Mouse (Mus musculus) forebrain, embryonic 13.5 days (tissue): Measurements from ENCODE around the gene Krtap4-16. TPM values are rescaled to one million over a fixed set of nuclear protein-coding genes. Genes with fewer than 3 reads are reported as not detected.
"Not testable (repeated sequence)": the region's sequence is repeated elsewhere in the genome, so short reads cannot be mapped to it uniquely, and the experiment has no call there.

Experiments used
- ATAC-seq: fragments of 200-750 bp; cut with Nextera tagmentation; 2 replicates; pipeline ENCODE4 v1.8.0; 2017
- H3K27ac ChIP-seq: fragments of 300-500 bp; sonication (generic); 2 replicates; pipeline ENCODE4 v1.5.1; 2015; ENCODE audit warnings: inconsistent platforms, mild to moderate bottlenecking, moderate library complexity
- H3K27me3 ChIP-seq: fragments of 300-500 bp; sonication (generic); 2 replicates; pipeline ENCODE4 v1.6.1; 2015; ENCODE audit warnings: mild to moderate bottlenecking, inconsistent platforms
- H3K36me3 ChIP-seq: fragments of 300-500 bp; sonication (generic); 2 replicates; pipeline ENCODE4 v1.6.1; 2015; ENCODE audit warnings: mild to moderate bottlenecking, inconsistent platforms; ENCODE audit not compliant: poor library complexity, severe bottlenecking
- H3K4me1 ChIP-seq: fragments of 300-500 bp; sonication (generic); 2 replicates; pipeline ENCODE4 v1.6.1; 2015; ENCODE audit warnings: inconsistent platforms
- H3K4me2 ChIP-seq: fragments of 300-500 bp; sonication (generic); 2 replicates; pipeline ENCODE4 v1.6.1; 2015; ENCODE audit warnings: inconsistent platforms, mild to moderate bottlenecking, moderate library complexity
- H3K4me3 ChIP-seq: fragments of 300-500 bp; sonication (generic); 2 replicates; pipeline ENCODE4 v1.5.1; 2015; ENCODE audit warnings: mild to moderate bottlenecking, inconsistent platforms
- H3K9ac ChIP-seq: fragments of 300-500 bp; sonication (generic); 2 replicates; pipeline ENCODE4 v1.6.1; 2015; ENCODE audit warnings: mild to moderate bottlenecking, inconsistent platforms
- H3K9me3 ChIP-seq: fragments of 300-500 bp; sonication (generic); replicated peaks from 2 replicates; pipeline ENCODE4 v1.6.1; 2016; ENCODE audit warnings: inconsistent platforms
- WGBS: fragments of 180-500 bp; shearing (Covaris S2); methylation state at CpG from one replicate; pipeline ENCODE4 v1.1.7; 2015; 5-methylcytosine and 5-hydroxymethylcytosine counted together
- polyA plus RNA-seq: library from polyadenylated mRNA; unstranded; fragments of >200 nt; fragmentation: Nextera tagmentation; extraction: Ambion mirVana; gene quantifications from 2 replicates; pipeline ENCODE4 v1.2.1, GENCODE M21; 2015

The Krtap4-16 gene
- not detected in 2 replicates for polyA plus RNA-seq

DNA sequence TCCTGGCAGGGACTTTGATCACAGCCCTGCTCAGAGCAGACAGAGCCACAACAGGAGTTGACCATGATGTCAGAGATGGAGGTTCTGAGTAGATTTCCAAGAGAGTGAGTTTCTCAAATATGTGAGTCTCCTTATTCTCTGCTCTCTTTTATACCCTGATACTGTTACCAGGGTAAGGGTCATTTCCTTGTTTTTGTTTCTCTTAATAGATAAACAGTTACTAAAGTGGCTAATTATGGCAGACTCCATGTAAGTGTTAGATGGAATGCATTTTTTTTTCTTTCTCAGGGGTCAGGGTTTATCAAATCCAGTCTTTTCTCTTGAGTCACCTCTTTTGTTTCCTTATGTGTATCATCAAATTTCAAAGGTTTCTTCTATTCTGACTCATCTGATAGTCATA, at the start of gene Krtap4-16:
Gene Krtap4-16, minus strand, starts transcription at position 101 of the 400 bp plus-strand sequence.
- no peak within 1 kb of the TSS for H3K9ac ChIP-seq
- no peak within 1 kb of the TSS for H3K4me2 ChIP-seq
- no peaks in the 10 kb centered on the region for H3K36me3 ChIP-seq
- H3K4me1 ChIP-seq = 0 out of 2 replicates have a peak, but pooled peaks cover 4% of the 10 kb centered on the region
- no peak within 1 kb of the TSS for H3K4me3 ChIP-seq
- ATAC-seq = no peak
- no peaks in the 10 kb centered on the region; the same call in 1 of the 2 replicates for H3K9me3 ChIP-seq
- no peaks in the 10 kb centered on the region for H3K27me3 ChIP-seq
- H3K27ac ChIP-seq = no peak within 1 kb of the TSS

- H3K27ac ChIP-seq, H3K4me2 ChIP-seq, H3K36me3 ChIP-seq, H3K27me3 ChIP-seq, H3K4me1 ChIP-seq, H3K9me3 ChIP-seq, ATAC-seq, H3K9ac ChIP-seq, H3K4me3 ChIP-seq: not testable (repeated sequence)
- WGBS = 57% methylated on average over 1 of the region's 1 CpGs
Observed at GRCm38 (mm10) chr11:99878887-99879286, 27.5 kb upstream of the Krtap4-16 start, which contains the start of gene Gm11567. Gm11567 (plus strand) TSS chr11:99879187.

DNA sequence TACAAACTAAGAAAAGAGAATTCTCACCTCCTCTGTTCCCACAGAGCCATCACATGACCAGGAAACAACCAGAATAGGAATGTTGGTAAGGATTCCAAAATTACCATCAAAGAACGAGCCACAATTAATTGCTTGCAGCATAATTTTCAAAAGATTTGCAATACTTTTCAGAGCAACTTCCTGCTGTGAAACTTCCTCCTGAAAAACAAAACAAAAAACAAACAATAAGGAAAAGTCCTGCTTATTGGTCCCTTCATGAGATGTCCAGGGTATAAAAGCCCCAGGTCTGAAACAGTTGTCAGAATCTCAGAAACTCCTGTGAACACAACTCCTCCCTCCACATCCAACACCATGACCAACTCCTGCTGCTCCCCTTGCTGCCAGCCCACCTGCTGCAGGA, 21.7 kb upstream of the Krtap4-16 start, which contains the start of gene Krtap9-1:
Gene Krtap9-1, plus strand, starts transcription at position 301 of the 400 bp plus-strand sequence.
- ATAC-seq, H3K36me3 ChIP-seq, H3K4me1 ChIP-seq, H3K9ac ChIP-seq, H3K4me2 ChIP-seq, H3K4me3 ChIP-seq, H3K27me3 ChIP-seq, H3K9me3 ChIP-seq, H3K27ac ChIP-seq: not testable (repeated sequence)
- WGBS = 49% methylated on average over 1 of the region's 1 CpGs

DNA sequence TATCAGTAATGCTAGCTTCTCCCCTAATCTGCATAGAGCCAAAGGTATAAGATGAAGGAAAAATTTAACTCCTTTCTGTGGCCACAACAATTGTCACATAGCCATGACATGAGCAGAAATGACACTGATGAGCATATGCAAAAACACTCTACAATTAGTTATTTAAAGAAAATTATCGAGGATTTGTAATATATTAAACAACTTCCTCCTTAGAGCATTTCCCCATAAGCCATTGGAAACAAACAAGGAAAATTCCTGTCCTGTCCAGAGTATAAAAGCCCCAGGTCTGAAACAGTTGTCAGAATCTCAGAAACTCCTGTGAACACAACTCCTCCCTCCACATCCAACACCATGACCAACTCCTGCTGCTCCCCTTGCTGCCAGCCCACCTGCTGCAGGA, 12.8 kb upstream of the Krtap4-16 start, which contains the start of gene Gm11559:
Gene Gm11559, plus strand, starts transcription at position 301 of the 400 bp plus-strand sequence.
- ATAC-seq, H3K9ac ChIP-seq, H3K9me3 ChIP-seq, H3K4me1 ChIP-seq, H3K27ac ChIP-seq, H3K27me3 ChIP-seq, H3K36me3 ChIP-seq, H3K4me2 ChIP-seq, H3K4me3 ChIP-seq: not testable (repeated sequence)
- 79% methylated on average over 1 of the region's 1 CpGs for WGBS

DNA sequence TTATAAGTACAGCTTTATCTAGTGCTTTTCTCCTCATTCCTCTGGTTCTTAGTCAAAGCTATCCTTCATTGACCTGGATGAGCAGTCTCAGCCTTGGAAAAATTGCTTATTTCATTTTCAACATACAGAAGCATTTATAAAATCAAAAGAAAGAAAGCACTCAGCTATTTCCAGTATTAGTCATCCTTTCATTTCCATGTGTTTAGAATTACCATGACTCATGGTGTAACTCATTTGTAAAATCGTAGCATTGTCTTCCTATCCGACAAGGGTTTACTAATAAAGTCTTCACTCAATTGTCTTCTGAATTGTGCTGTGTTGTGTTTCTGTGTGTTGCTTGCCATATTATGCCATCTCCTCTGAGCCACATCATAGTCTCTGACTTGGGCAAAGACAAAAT, 7.4 kb upstream of the Krtap4-16 start:
- no peak for ATAC-seq
- Histone ChIP-seq H3K27ac (no peak overlapping the region), H3K4me3 (no peak overlapping the region), H3K27me3 (no peaks in the 10 kb centered on the region), H3K4me2 (no peak overlapping the region), H3K9ac (no peak overlapping the region), H3K4me1 (0 out of 2 replicates have a peak, but pooled peaks cover 4% of the 10 kb centered on the region), H3K36me3 (no peaks in the 10 kb centered on the region), H3K9me3 (no peaks in the 10 kb centered on the region)
- WGBS = 68% methylated on average over 2 of the region's 2 CpGs

- H3K27me3 ChIP-seq = no peaks in the 10 kb centered on the region
- WGBS = 76% methylated on average over 2 of the region's 2 CpGs
- H3K4me2 ChIP-seq = no peak within 1 kb of the TSS
- H3K27ac ChIP-seq = no peak within 1 kb of the TSS
- H3K4me1 ChIP-seq = 0 out of 2 replicates have a peak, but pooled peaks cover 4% of the 10 kb centered on the region
- H3K9me3 ChIP-seq = no peaks in the 10 kb centered on the region
- no peak within 1 kb of the TSS for H3K9ac ChIP-seq
- H3K4me3 ChIP-seq = no peak within 1 kb of the TSS
- H3K36me3 ChIP-seq = no peaks in the 10 kb centered on the region
- ATAC-seq = no peak
Observed at GRCm38 (mm10) chr11:99857617-99858016, 6.2 kb upstream of the Krtap4-16 start, which contains the start of gene Gm11568. Gm11568 (plus strand) TSS chr11:99857917.

DNA sequence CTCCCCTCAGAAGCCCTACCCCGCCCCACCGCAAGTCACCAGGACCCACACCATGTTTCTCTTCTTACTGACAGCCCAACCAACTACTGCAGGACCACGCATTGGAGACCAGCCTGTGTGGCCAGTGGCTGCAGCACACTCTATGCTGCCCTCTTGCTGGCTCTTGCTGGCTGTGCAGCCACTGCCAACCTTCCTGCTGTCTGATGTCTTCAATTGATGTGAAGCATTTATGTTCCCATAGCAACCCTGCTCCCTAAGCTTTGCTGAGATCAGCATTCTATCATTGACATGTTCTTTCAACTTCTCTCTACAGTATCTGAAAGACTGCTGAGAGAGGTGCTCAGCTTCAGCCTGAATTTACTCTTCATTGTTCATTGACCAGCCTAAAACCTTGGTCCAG, 2.7 kb upstream of the Krtap4-16 start:
- ATAC-seq = no peak
- no peak overlapping the region for H3K4me3 ChIP-seq
- no peak overlapping the region for H3K9ac ChIP-seq
- H3K36me3 ChIP-seq = no peaks in the 10 kb centered on the region
- H3K9me3 ChIP-seq = no peaks in the 10 kb centered on the region; the same call in 1 of the 2 replicates
- H3K27ac ChIP-seq = no peak overlapping the region
- H3K4me1 ChIP-seq = 0 out of 2 replicates have a peak, but pooled peaks cover 4% of the 10 kb centered on the region
- H3K27me3 ChIP-seq = no peaks in the 10 kb centered on the region
- H3K4me2 ChIP-seq = no peak overlapping the region
- 69% methylated on average over 3 of the region's 3 CpGs for WGBS

DNA sequence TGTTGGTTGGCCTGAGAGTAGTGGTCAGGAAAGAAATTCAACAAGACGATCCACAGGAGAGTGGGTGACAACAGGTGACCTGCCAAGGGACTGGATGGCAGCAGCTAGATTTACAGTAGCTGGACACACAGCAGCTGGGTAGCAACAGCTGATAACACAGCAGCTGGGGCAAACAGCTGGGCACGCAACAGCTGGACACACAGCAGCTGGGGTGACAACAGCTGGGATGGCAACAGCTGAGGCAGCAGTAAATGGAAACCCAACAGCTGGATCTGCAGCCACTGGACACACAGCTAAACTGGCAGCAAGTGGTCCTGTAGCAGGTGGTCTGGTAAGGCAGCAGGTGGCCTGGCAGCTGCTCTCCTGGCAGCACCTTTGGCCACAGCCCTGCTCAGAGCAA, 4.7 kb downstream of the Krtap4-16 start:
- H3K36me3 ChIP-seq = no peaks in the 10 kb centered on the region
- no peaks in the 10 kb centered on the region for H3K27me3 ChIP-seq
- WGBS = 76% methylated on average over 2 of the region's 2 CpGs
- no peak overlapping the region for H3K4me3 ChIP-seq
- ATAC-seq = no peak
- H3K9ac ChIP-seq = no peak overlapping the region
- H3K4me2 ChIP-seq = no peak overlapping the region
- H3K9me3 ChIP-seq = no peaks in the 10 kb centered on the region; the same call in 1 of the 2 replicates
- no peak overlapping the region for H3K27ac ChIP-seq
- H3K4me1 ChIP-seq = peaks cover 9% of the 10 kb centered on the region

DNA sequence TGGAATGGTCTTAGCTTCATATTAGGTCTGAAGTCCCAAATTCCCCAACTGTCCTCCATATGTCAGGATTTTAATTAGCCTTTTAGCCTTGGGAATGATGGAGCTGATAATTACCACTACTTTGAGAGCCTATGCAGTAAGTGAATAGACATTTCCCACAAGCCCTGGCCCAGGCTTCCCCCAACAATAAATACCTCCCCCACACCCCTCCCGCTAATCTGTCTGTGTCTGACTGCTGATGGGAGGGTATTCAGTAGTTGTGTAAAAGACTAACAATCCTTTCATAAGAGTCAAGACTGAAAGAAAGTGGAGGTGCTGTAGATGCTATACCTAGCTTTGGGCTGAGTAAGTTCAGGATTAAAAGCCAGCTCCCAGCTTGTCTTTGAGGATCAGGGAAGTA, 9.2 kb downstream of the Krtap4-16 start:
- no peak for ATAC-seq
- 17% methylated on average over 1 of the region's 1 CpGs for WGBS
- Histone ChIP-seq H3K36me3 (no peaks in the 10 kb centered on the region), H3K4me2 (no peak overlapping the region), H3K9me3 (no peaks in the 10 kb centered on the region), H3K27ac (no peak overlapping the region), H3K4me3 (no peak overlapping the region), H3K4me1 (peaks cover 11% of the 10 kb centered on the region), H3K9ac (no peak overlapping the region), H3K27me3 (no peaks in the 10 kb centered on the region)

DNA sequence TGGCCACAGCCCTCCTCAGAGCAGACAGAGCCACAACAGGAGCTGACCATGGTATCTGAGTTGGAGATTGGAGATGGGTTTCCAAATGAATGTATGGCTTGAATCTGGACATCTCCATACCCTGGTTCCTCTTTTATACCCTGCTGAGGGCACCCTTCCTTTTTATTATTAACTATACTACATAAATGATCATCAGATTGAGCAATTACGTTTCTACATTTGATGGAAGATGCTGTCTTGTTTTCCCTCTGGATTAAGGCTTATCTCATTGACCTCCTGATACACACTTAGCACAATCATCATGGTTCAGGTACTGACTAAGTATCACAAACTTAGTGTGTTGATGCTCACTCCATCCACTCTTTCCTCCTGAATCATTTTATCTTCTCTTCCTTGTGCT, 13.4 kb downstream of the Krtap4-16 start, which contains the start of gene 2300003K06Rik:
Gene 2300003K06Rik, minus strand, starts transcription at position 101 of the 400 bp plus-strand sequence.
- H3K36me3 ChIP-seq = no peaks in the 10 kb centered on the region
- no peak within 1 kb of the TSS for H3K27ac ChIP-seq
- no peaks in the 10 kb centered on the region for H3K9me3 ChIP-seq
- ATAC-seq = no peak
- H3K4me1 ChIP-seq = peaks cover 11% of the 10 kb centered on the region
- H3K4me2 ChIP-seq = no peak within 1 kb of the TSS
- no peak within 1 kb of the TSS for H3K9ac ChIP-seq
- no peaks in the 10 kb centered on the region for H3K27me3 ChIP-seq
- no peak within 1 kb of the TSS for H3K4me3 ChIP-seq
- 83% methylated on average over 1 of the region's 1 CpGs for WGBS

DNA sequence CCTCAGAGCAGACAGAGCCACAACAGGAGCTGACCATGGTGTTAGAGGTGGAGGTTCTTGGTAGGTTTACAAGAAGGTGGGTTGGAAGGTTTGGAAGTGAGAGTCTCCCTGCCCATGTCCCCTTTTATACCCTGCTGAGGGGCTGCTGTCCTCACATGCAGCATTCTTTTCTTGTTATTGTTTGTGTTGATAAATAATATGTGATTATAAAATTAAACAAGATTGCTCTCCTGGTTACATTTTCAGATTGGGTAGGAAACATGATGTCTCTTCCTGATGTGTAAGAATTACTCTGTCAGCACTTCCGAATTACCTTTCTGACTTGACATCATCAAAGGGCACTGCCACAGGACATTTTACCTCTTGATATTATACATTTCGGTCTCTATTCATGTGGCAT, 35.8 kb downstream of the Krtap4-16 start, which contains the start of gene Gm11564:
Gene Gm11564, minus strand, starts transcription at position 101 of the 400 bp plus-strand sequence.
- H3K9me3 ChIP-seq, H3K4me2 ChIP-seq, H3K27me3 ChIP-seq, H3K9ac ChIP-seq, H3K36me3 ChIP-seq, H3K4me3 ChIP-seq, ATAC-seq, H3K4me1 ChIP-seq, H3K27ac ChIP-seq: not testable (repeated sequence)
- 88% methylated on average over 2 of the region's 2 CpGs for WGBS

- ATAC-seq = not testable (repeated sequence)
Observed at GRCm38 (mm10) chr11:99809792-99810191, 41.6 kb downstream of the Krtap4-16 start, which contains the start of gene Krtap4-13. Krtap4-13 (minus strand) TSS chr11:99809892.

DNA sequence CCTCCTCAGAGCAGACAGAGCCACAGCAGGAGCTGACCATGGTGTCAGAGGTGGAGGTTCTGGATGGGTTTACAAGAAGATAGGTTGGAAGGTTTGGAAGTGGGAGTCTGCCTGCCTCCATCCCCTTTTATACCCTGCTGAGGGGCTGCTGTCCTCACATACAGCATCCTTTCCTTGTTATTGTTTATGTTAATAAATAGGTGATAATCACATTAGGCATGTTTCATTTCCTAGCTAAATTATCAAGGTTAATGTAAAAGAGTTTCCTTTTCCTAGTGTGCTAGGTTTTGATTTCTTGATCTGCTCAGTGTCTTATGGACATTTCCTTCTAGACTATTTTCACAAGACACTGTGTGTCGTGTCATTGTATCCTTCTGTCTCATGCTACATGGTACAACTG, 47.1 kb downstream of the Krtap4-16 start, which contains the start of gene Gm11554:
Gene Gm11554, minus strand, starts transcription at position 101 of the 400 bp plus-strand sequence.
- WGBS = no CpG with 5 or more reads among the region's 1 CpGs

More at GRCm38 (mm10) chr11:99809792-99810191, 41.6 kb downstream of the Krtap4-16 start, which contains the start of gene Krtap4-13:
- not testable (repeated sequence) for H3K27ac ChIP-seq, H3K27me3 ChIP-seq, H3K4me2 ChIP-seq, H3K4me1 ChIP-seq, H3K9ac ChIP-seq, H3K9me3 ChIP-seq, H3K36me3 ChIP-seq, H3K4me3 ChIP-seq

More for the DNA sequence above, 47.1 kb downstream of the Krtap4-16 start, which contains the start of gene Gm11554:
- not testable (repeated sequence) for H3K36me3 ChIP-seq, H3K4me3 ChIP-seq, H3K9ac ChIP-seq, H3K27me3 ChIP-seq, H3K27ac ChIP-seq, ATAC-seq, H3K9me3 ChIP-seq, H3K4me1 ChIP-seq, H3K4me2 ChIP-seq
